Mouse (Mus musculus): ENCODE results near the gene Rrp9.

- TF ChIP-seq CTCF (IDR thresholded peaks at IDR 0.05; ENCODE audit: control insufficient read depth, insufficient read depth, insufficient read length) (no peak), MYOD1 (IDR thresholded peaks at IDR 0.05; ENCODE audit: control insufficient read depth, insufficient read length, low read depth) (no peak)
Observed at GRCm38 (mm10) chr9:106461641-106462429, 13.9 kb upstream of the Rrp9 start.

Measured in C2C12 (cell line).